Mouse (Mus musculus) kidney, adult 11 months (tissue): ENCODE measurements around the gene Gm1110.
A peak's percentile ranks its signal among the peaks of the same experiment; 100 is the strongest.
"Not testable (repeated sequence)": the region's sequence is repeated elsewhere in the genome, so short reads cannot be mapped to it uniquely, and the experiment has no call there.

ENCODE experiments used
- DNase-seq: peaks from one replicate; pipeline ENCODE4 v3.0.0; 2022

Gene Gm1110

DNA sequence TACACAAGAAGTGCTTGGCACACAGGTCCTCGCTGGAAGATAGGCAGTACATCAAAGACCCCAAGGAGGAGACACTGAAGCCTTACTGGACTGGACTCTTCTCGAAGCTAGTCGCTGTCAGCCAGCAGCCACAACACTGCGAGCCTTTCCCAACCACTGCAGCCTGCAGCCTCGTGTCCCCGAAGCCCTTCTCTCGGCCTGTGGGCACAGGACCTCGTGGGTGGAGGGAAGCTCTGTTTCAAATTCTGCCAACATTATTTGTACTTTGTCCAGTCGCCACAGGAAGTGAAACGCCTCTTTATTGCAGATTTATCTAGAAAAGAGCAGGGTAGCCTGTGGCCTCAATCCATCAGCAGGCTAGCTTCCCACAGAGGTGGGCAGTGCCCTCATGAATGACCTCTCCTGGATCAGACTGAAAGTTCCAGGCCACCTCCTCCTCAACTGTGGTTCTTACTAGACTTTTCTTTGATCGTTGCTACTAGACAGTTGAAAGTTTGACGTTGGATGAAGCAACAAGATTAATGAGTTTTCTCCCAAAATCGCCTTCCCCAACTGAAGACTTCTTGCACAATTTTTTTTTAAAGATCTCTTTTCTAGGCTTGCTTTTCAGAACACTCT lies at the start of gene Gm1110:
TSS of gene Gm1110 (minus strand) at position 203 of the 618 bp plus-strand sequence.
- no peak for DNase-seq

DNA sequence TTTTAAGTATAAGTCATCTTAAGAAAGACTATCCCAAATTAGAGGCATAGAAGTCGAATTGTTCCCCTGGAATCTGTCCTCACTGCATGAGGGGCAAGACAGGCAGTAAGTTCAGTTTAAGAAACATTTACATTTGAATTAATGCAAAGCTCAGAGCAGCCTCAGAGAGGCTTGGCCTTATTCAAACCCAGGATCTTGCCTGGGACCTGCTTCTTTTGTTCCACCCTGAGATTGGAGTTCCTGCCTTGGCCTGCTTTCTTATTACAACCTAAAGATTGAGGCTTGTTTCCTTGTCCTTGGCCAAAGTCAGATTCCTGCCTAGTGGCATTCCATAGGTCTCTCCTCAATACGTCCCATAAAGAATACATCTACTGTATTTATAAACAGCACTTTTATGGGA lies 24.9 kb upstream of the Gm1110 start:
- DNase-seq, result no peak

DNA sequence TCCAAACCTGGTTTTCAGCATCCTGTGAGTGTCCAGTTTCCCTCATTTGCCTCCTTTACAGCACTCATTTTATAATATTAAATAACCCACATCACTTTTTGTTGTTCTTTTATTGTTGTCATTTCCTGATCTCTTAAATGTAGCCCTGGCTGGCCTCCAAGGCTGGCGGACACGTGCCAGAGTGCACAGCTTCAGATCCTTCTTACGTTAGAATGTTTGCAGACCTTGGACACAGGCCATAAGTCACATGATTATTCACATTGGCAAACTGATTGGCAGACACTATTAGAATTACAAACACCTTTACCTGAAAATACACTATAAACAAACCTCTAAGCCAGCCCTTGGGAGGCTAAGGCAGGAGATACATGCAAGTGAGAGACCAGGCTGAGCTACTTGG lies 1.2 kb upstream of the Gm1110 start:
- DNase-seq, result peak; percentile 31

GRCm38 (mm10) chr9:26919778-26920177 lies 3.1 kb downstream of the Gm1110 start:
- no peak for DNase-seq

GRCm38 (mm10) chr9:26913150-26913549 lies 9.8 kb downstream of the Gm1110 start:
- DNase-seq, result no peak

GRCm38 (mm10) chr9:26911251-26911650 lies 11.7 kb downstream of the Gm1110 start:
- DNase-seq, result no peak

GRCm38 (mm10) chr9:26869856-26870255 lies 53.1 kb downstream of the Gm1110 start:
- DNase-seq, result not testable (repeated sequence)

DNA sequence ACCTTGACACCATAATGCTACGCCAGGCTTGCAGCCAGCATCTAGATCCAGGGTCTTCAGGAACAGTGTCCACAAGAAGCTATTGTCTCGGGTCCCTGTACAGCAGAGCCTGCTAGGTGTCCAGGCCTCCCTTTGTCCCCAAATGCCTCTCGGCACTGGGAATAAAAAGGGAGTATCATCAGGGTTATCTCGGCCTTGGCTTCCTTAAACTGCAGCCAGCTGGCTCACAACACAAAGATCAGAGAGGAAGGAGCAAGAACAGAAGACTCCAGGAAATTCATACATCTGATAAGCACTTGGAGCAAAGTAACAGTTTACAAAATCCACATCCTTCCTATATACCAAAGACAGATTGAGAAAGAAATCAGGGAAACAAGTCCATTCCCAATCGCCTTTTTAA lies 62.2 kb downstream of the Gm1110 start, which contains the start of gene Glb1l3:
TSS of gene Glb1l3 (minus strand) at position 140 of the 400 bp plus-strand sequence.
- no peak for DNase-seq

DNA sequence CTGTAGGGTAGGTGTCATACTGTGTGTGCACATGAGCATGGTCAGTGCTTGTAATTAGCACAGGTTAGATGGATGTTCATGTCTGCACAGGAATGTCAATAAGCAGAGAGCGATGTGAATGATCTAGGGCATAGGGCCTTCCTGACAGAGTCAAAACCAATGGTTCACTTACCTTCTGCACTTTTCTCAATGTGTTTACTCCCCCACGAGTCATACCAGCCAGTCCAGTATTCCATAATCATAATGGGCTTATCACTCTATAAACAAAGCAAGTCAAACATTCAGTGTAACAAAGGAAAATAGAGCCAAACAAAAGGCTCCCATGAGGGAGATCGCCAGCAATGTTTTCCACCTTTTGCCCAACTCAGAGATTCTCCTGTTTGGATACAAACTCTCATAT lies 91.8 kb downstream of the Gm1110 start:
- DNase-seq, result no peak
